Mouse (Mus musculus) testis, postnatal 10 days (tissue): ENCODE results near the gene Olfr830.
"Not testable (repeated sequence)": the region's sequence is repeated elsewhere in the genome, so short reads cannot be mapped to it uniquely, and the experiment has no call there.

ENCODE experiments used
- DNase-seq: peaks from one replicate; pipeline ENCODE4 v3.0.0; 2021; ENCODE audit warnings: low spot score

The Olfr830 gene

DNA sequence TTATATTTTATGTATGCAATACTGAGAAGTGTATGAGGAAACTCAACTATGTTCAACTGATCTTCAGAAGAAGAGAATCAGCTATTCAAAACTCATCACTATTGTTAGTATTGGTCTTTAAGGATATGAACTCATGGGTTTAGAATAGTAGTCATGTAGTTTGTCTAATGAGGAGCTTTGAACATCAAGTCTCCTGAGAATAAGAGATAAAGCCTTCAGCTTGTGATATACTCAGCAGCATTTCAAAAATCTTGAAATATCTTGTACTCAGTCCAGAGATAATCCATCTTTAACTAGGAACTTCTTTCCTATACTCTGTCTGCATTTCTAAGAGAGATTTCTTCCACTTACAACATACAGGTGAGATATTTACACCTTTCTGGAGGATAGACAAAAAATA is at the start of gene Olfr830:
Gene Olfr830, plus strand, starts transcription at position 301 of the 400 bp plus-strand sequence.
- DNase-seq = no peak

DNA sequence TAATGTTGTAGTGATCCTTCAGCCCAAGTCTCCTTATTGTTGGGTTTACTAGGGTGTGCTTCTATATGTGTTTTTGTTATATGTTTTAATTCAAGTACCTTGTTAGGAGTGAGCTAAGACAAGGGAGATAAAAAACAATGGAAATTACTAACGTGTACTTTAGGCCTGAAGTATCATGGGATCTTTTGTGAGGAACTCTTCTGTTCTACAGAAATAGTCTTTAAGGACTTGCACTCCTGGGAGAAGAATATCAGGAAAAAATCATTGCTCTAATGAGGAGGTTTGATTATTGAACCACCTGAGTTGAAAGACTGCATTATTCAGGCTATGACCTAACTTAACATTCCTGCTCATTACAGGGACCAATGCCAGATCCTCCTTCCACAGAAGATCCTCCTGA is 19.9 kb upstream of the Olfr830 start, which contains the start of gene Olfr829:
Gene Olfr829, plus strand, starts transcription at position 301 of the 400 bp plus-strand sequence.
- DNase-seq = no peak

DNA sequence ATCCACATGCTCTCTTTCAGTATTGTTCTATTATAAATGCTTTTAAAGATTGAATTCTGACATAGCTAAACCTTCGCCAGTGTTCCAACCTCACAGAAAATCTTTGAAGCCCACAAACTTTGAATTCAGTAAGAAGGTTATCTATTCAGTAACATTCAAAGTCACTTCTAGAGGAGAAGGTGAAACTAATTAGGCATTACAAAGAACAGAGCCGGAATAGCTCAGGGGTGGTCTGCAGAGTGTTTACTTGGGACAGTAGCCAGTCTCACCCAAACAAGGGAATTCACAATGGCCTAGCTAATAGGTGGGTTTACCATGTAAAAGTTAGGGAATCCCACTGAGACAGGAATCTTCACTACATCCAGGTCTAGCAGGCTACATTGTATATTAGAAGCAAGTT is 33.2 kb downstream of the Olfr830 start:
- DNase-seq = not testable (repeated sequence)

DNA sequence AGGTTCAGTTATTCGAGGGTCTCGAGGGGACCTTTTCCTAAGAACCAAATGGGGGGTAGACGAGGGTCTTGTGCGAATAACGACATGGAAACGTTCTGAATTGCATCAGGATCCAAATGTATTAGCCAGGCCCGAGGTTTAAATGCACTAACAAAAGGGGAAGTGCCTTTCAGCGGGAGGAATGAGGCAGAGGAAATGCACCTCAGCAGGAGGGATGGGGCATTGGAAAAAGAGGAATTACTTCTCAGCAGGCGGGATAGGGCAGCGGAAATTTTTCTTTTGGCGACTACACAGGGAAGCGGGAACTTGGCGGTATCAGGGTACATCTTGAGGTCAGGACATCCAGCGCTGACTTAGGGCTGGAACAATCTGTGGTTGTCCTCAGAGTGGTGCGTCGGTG is 53.4 kb downstream of the Olfr830 start:
- not testable (repeated sequence) for DNase-seq
